Mouse (Mus musculus): ENCODE measurements around the gene Dync2h1. TPM values are rescaled to one million over a fixed set of nuclear protein-coding genes. Genes with fewer than 3 reads are reported as not detected.

The Dync2h1 gene
- 6.1 and 7.4 TPM in 2 replicates for polyA plus RNA-seq (2012; rRNA removed)

DNA sequence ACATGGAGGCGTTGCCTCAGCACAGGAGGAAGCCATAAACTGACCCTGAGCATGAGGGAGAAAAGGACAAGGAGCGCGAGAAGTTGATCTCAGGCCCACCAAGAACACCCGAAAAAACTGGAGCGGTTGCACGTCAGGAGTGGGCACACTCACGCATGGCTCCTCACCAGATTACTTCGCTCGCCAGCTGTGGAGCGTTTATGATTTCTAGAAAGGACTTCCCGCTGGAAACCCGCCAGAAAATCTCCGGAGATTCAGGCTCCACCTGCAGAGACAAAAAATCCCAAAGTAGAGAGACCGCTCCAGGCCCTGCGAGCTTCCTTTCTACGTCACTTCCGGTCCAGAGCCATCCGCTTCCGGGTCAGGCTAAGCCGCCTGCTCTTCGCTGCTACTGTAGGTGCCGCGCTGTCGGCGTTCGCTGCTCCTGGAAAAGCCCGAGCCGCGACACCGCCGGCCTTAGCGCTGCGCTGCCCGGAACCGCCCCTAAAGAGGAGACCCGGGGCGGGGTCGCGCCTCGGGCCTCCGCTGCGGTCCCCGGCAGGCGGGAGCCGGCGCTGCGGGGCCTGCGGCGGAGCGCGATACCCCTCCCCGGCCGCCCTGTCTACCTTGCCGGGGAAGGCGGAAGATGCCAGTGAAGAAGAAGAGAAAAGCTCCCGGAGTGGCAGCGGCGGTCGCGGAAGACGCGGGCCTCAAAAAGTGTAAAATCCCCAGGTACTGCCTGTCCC lies at the start of gene Dync2h1, which contains the start of gene Dcun1d5:
Dync2h1 (minus strand) TSS at position 275 of the 725 bp plus-strand sequence.
Dcun1d5 (plus strand) TSS at position 349 of the 725 bp plus-strand sequence.

Other genes starting within 250 kb of the Dync2h1 start
- gene Dcun1d5, start 74 bp upstream of the Dync2h1 start, polyA plus RNA-seq (2012; rRNA removed): 94.9 and 97.1 TPM in 2 replicates
- 0.10 and 0.33 TPM in 2 replicates for gene Mmp13, start 88.1 kb upstream of the Dync2h1 start, polyA plus RNA-seq (2012; rRNA removed)
- gene Mmp12, start 159.9 kb upstream of the Dync2h1 start, polyA plus RNA-seq (2012; rRNA removed): 0.36 and 0.48 TPM in 2 replicates
- not detected in 2 replicates for gene Mmp1b, start 203.6 kb upstream of the Dync2h1 start, polyA plus RNA-seq (2012; rRNA removed)

Data from central nervous system, embryonic 14 days (tissue).